Mouse (Mus musculus): ENCODE data around the gene Cdk5.

Gene Cdk5

GRCm38 (mm10) chr5:24378700-24379099 is 44.6 kb downstream of the Cdk5 start:
- peak; percentile 51; the same call in 1 of the 2 replicates for TF ChIP-seq GATA4 (IDR thresholded peaks at IDR 0.05; ENCODE audit: insufficient replicate concordance, low read length)

GRCm38 (mm10) chr5:24374666-24375328 is 48.5 kb downstream of the Cdk5 start:
- no peak for TF ChIP-seq GATA4 (IDR thresholded peaks at IDR 0.05; ENCODE audit: insufficient replicate concordance, low read length)

- no peak for TF ChIP-seq GATA4 (IDR thresholded peaks at IDR 0.05; ENCODE audit: insufficient replicate concordance, low read length)
Measured at GRCm38 (mm10) chr5:24374216-24374615, 49.1 kb downstream of the Cdk5 start.

GRCm38 (mm10) chr5:24373807-24374206 is 49.5 kb downstream of the Cdk5 start:
- no peak for TF ChIP-seq GATA4 (IDR thresholded peaks at IDR 0.05; ENCODE audit: insufficient replicate concordance, low read length)

- no peak for TF ChIP-seq GATA4 (IDR thresholded peaks at IDR 0.05; ENCODE audit: insufficient replicate concordance, low read length)
Measured at GRCm38 (mm10) chr5:24369767-24370166, 53.6 kb downstream of the Cdk5 start.
